Mouse (Mus musculus) liver, adult 2 months (tissue): Measurements from ENCODE around the gene Nup107. TPM values are rescaled to one million over a fixed set of nuclear protein-coding genes. Genes with fewer than 3 reads are reported as not detected.
"Not testable (repeated sequence)": the region's sequence is repeated elsewhere in the genome, so short reads cannot be mapped to it uniquely, and the experiment has no call there.

Source experiments
- DNase-seq: peaks from one replicate; pipeline ENCODE4 v3.0.0-alpha.2; 2011; ENCODE audit warnings: low read depth, low spot score; ENCODE audit errors: extremely low read depth
- H3K27ac ChIP-seq: fragments of 200-500 bp; replicated peaks from 2 replicates; pipeline ENCODE4 v1.5.1; 2012; ENCODE audit warnings: low read depth, mild to moderate bottlenecking, control low read depth, inconsistent platforms, low read length; ENCODE audit not compliant: insufficient read depth
- H3K27me3 ChIP-seq: fragments of 200-500 bp; 2 replicates; pipeline ENCODE4 v1.6.1; 2012; ENCODE audit warnings: mild to moderate bottlenecking, moderate library complexity, low read length, inconsistent platforms; ENCODE audit not compliant: control insufficient read depth, insufficient read depth
- H3K36me3 ChIP-seq: fragments of 200-500 bp; 2 replicates; pipeline ENCODE4 v1.6.1; 2012; ENCODE audit warnings: low read length, inconsistent platforms; ENCODE audit not compliant: control insufficient read depth, insufficient read depth
- H3K4me1 ChIP-seq: fragments of 200-500 bp; 2 replicates; pipeline ENCODE4 v1.6.1; 2011; ENCODE audit warnings: low read length; ENCODE audit not compliant: control insufficient read depth, insufficient read depth
- H3K4me3 ChIP-seq: fragments of 200-500 bp; 2 replicates; pipeline ENCODE4 v1.5.1; 2011; ENCODE audit warnings: low read depth, mild to moderate bottlenecking, control low read depth, low read length, moderate library complexity; ENCODE audit not compliant: insufficient read depth
- H3K79me2 ChIP-seq: fragments of 200-500 bp; 2 replicates; pipeline ENCODE4 v1.6.1; 2012; ENCODE audit warnings: inconsistent platforms, mild to moderate bottlenecking, low read length, moderate library complexity; ENCODE audit not compliant: control insufficient read depth, insufficient read depth
- H3K9ac ChIP-seq: fragments of 200-500 bp; 2 replicates; pipeline ENCODE4 v1.6.1; 2012; ENCODE audit warnings: low read depth, mild to moderate bottlenecking, control low read depth, inconsistent platforms, low read length
- CTCF ChIP-seq: fragments of 200-500 bp; IDR thresholded peaks from 2 replicates; pipeline ENCODE4 v1.5.1; 2011; ENCODE audit warnings: low read depth, low read length, control low read depth
- POLR2A ChIP-seq: fragments of 200-500 bp; IDR thresholded peaks from 2 replicates; pipeline ENCODE4 v1.6.1; 2011; ENCODE audit warnings: low read length, control low read depth; ENCODE audit not compliant: insufficient read depth; ENCODE audit errors: extremely low read depth
- WGBS: fragments of 180-500 bp; shearing (Covaris S2); methylation state at CpG from one replicate; pipeline ENCODE4 v1.1.7; 2018; 5-methylcytosine and 5-hydroxymethylcytosine counted together
- polyA plus RNA-seq: library from polyadenylated mRNA; depleted of rRNA; stranded (reverse); fragments of >200 nt; gene quantifications from 2 replicates; pipeline ENCODE4 v1.2.3, GENCODE M21; 2012
- total RNA-seq: library from RNA; depleted of rRNA; stranded (reverse); fragments of >200 nt; gene quantifications from 2 replicates; pipeline ENCODE4 v1.2.3, GENCODE M21; 2014

The Nup107 gene
- total and polyA plus RNA-seq, 2 experiments, result 1.8 to 4.1 TPM

GRCm38 (mm10) chr10:117707114-117707838 lies 85.2 kb downstream of the Nup107 start:
- DNase-seq, result no peak
- H3K27me3 ChIP-seq, result no peaks in the 10 kb centered on the region
- peaks cover 11% of the 10 kb centered on the region for H3K4me1 ChIP-seq
- H3K79me2 ChIP-seq, result peaks cover 12% of the 10 kb centered on the region; the same call in 1 of the 2 replicates
- no peak overlapping the region for H3K27ac ChIP-seq
- H3K9ac ChIP-seq, result no peak overlapping the region
- TF ChIP-seq POLR2A (no peak), CTCF (no peak)
- WGBS, result 68% methylated on average over 2 of the region's 2 CpGs
- no peak overlapping the region for H3K4me3 ChIP-seq
- H3K36me3 ChIP-seq, result peaks cover 31% of the 10 kb centered on the region

DNA sequence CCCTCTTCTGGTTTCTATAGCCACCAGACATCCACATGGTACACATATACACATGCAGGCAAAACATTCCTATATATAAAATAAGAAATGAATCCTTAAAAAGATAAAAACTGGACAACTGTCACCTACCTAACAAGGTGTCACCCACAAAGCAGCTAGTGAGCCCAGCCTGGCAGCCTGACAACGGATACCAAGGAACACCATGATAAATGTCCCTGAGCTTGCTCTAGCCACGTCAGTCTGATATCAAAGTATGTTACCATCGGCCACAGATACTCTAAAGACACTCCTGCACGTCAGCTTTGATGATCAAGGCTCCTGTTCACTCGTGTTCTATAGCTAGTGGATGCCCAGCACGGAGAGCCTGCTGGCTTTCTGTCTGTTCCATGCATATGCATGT lies 86.1 kb downstream of the Nup107 start:
- Histone ChIP-seq H3K27me3 (no peaks in the 10 kb centered on the region), H3K4me1 (peaks cover 8% of the 10 kb centered on the region), H3K27ac (no peak overlapping the region), H3K79me2 (peaks cover 17% of the 10 kb centered on the region; the same call in 1 of the 2 replicates), H3K4me3 (no peak overlapping the region), H3K36me3 (peaks cover 38% of the 10 kb centered on the region), H3K9ac (no peak overlapping the region)
- TF ChIP-seq CTCF (no peak), POLR2A (no peak)
- no peak for DNase-seq
- 76% methylated on average over 6 of the region's 6 CpGs for WGBS

GRCm38 (mm10) chr10:117705806-117706205 lies 86.7 kb downstream of the Nup107 start:
- Histone ChIP-seq H3K9ac (no peak overlapping the region), H3K4me1 (peaks cover 4% of the 10 kb centered on the region), H3K36me3 (peaks cover 41% of the 10 kb centered on the region), H3K79me2 (peaks cover 17% of the 10 kb centered on the region; the same call in 1 of the 2 replicates), H3K27me3 (no peaks in the 10 kb centered on the region), H3K27ac (no peak overlapping the region), H3K4me3 (no peak overlapping the region)
- no peak for DNase-seq
- TF ChIP-seq POLR2A (no peak), CTCF (no peak)

- peaks cover 49% of the 10 kb centered on the region for H3K36me3 ChIP-seq
Observed at GRCm38 (mm10) chr10:117704964-117705335, 87.6 kb downstream of the Nup107 start.

DNA sequence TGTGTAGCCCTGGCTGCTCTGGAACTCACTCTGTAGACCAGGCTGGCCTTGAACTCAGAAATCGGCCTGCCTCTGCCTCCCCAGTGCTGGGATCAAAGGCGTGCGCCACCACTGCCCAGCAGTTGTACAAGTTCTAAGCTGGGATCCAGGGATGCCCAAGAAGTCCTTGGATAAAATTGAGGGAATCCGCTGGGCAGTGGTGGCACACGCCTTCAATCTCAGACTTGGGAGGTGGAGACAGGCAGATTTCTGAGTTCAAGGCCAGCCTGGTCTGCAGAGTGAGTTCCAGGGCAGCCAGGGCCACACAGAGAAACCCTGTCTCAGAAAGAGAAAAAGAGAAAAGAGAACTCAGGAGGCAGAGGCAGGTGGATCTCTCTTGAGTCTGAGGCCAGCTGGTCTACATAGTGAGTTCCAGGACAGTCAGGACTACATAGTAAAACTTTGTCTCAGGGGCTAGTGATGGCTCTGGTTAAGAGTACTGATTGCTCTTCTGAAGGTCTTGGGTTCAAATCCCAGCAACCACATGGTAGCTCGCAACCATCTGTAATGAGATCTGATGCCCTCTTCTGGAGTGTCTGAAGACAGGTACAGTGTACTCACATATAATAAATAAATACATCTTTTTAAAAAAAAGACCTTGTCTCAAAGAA lies 88.1 kb downstream of the Nup107 start:
- peaks cover 17% of the 10 kb centered on the region; the same call in 1 of the 2 replicates for H3K79me2 ChIP-seq
- H3K36me3 ChIP-seq, result peaks cover 54% of the 10 kb centered on the region
- WGBS, result 88% methylated on average over 6 of the region's 6 CpGs
- H3K27ac ChIP-seq, H3K4me3 ChIP-seq, H3K27me3 ChIP-seq, H3K4me1 ChIP-seq, DNase-seq, H3K9ac ChIP-seq: not testable (repeated sequence)

More at GRCm38 (mm10) chr10:117704964-117705335, 87.6 kb downstream of the Nup107 start:
- H3K27me3 ChIP-seq, result no peaks in the 10 kb centered on the region
- H3K4me3 ChIP-seq, result no peak overlapping the region
- no peak overlapping the region for H3K9ac ChIP-seq
- DNase-seq, result no peak
- 95% methylated on average over 6 of the region's 6 CpGs for WGBS
- H3K27ac ChIP-seq, result no peak overlapping the region
- H3K4me1 ChIP-seq, result peaks cover 4% of the 10 kb centered on the region
- TF ChIP-seq CTCF (no peak), POLR2A (no peak)
- H3K79me2 ChIP-seq, result peaks cover 17% of the 10 kb centered on the region; the same call in 1 of the 2 replicates

GRCm38 (mm10) chr10:117703506-117703905 lies 89.0 kb downstream of the Nup107 start:
- peaks cover 13% of the 10 kb centered on the region; the same call in 1 of the 2 replicates for H3K79me2 ChIP-seq
- no peak overlapping the region for H3K9ac ChIP-seq
- no peak overlapping the region for H3K4me3 ChIP-seq
- WGBS, result 19% methylated on average over 3 of the region's 3 CpGs
- H3K27ac ChIP-seq, result no peak overlapping the region
- peaks cover 4% of the 10 kb centered on the region for H3K4me1 ChIP-seq
- H3K36me3 ChIP-seq, result peaks cover 61% of the 10 kb centered on the region
- H3K27me3 ChIP-seq, result no peaks in the 10 kb centered on the region
- DNase-seq, result peak; percentile 62
- TF ChIP-seq POLR2A (no peak), CTCF (no peak)
